Mouse (Mus musculus) bone marrow macrophage, adult 2 months (primary cell): ENCODE measurements at regions not wholly inside any gene's neighbourhood (a gene's known extent, or its start where the extent isn't known, plus 50 kb on each side); places are given as distances from the start of the nearest gene placed in this dataset.

Source experiments
- H3K27ac ChIP-seq: 2 replicates; pipeline ENCODE4 v1.5.1; 2012; ENCODE audit warnings: low read depth, low read length; ENCODE audit not compliant: insufficient read depth
- H3K4me1 ChIP-seq: 2 replicates; pipeline ENCODE4 v1.6.1; 2012; ENCODE audit warnings: low read length; ENCODE audit not compliant: control insufficient read depth, insufficient read depth
- H3K4me3 ChIP-seq: 2 replicates; pipeline ENCODE4 v1.5.1; 2012; ENCODE audit warnings: mild to moderate bottlenecking, low read length, moderate library complexity; ENCODE audit not compliant: insufficient read depth
- CTCF ChIP-seq: IDR thresholded peaks from 2 replicates; pipeline ENCODE4 v1.5.1; 2012; ENCODE audit warnings: low read depth, mild to moderate bottlenecking, low read length, moderate library complexity
- POLR2A ChIP-seq: IDR thresholded peaks from 2 replicates; pipeline ENCODE4 v1.6.1; 2012; ENCODE audit warnings: mild to moderate bottlenecking, low read depth, low read length, borderline replicate concordance

DNA sequence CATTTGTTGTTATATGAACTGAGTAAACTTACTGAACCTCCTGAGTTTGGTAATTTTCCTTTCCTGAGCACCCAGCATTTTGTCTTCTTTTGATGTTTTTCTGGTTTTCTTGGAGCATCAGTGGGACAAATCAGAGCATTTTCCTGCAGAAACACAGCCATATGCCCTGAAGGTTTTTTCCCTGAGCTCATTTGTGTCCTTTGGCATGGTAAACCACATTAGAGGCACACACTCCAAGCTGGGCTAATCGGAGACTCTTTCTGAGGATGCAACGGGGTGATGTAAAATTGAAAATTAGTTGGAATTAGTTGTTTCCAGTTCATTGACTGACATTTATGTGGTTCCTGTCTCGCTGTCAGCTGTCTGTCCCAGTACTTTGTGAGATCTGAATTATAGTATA, 260.8 kb upstream of the Nrp1 start:
- H3K4me3 ChIP-seq: no peak overlapping the region
- no peak for TF ChIP-seq POLR2A
- TF ChIP-seq CTCF: no peak
- H3K27ac ChIP-seq: no peak overlapping the region
- H3K4me1 ChIP-seq: peaks cover 4% of the 10 kb centered on the region; the same call in 1 of the 2 replicates

GRCm38 (mm10) chr8:128103380-128103779, 255.0 kb upstream of the Nrp1 start:
- no peak overlapping the region for H3K4me3 ChIP-seq
- no peak overlapping the region for H3K27ac ChIP-seq
- no peak for TF ChIP-seq CTCF
- no peak for TF ChIP-seq POLR2A
- peaks cover 5% of the 10 kb centered on the region; the same call in 1 of the 2 replicates for H3K4me1 ChIP-seq

GRCm38 (mm10) chr8:128106569-128106968, 251.8 kb upstream of the Nrp1 start:
- Histone ChIP-seq H3K27ac (no peak overlapping the region), H3K4me1 (peaks cover 5% of the 10 kb centered on the region; the same call in 1 of the 2 replicates), H3K4me3 (no peak overlapping the region)
- TF ChIP-seq CTCF: no peak
- no peak for TF ChIP-seq POLR2A

DNA sequence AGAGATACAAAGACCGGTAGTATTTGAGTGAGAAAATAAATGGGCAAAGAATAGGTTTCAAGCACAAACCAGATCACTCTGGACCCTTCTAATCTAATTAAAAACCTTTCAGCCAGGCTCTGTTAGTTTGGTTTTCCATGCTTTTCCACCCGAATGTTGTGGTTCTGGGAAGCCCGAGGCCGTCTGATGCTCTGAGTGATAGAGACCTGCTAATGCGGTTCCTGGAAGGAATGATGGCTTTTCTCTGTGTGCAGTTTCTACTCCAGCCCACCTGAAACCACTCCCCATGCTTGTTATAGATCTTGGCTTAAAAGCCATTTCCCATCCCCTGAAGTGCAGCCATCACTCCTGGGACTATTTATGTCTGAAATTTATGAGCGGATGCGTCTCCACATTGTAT, 251.4 kb upstream of the Nrp1 start:
- peaks cover 2% of the 10 kb centered on the region; the same call in 1 of the 2 replicates for H3K4me1 ChIP-seq
- TF ChIP-seq CTCF (no peak), POLR2A (no peak)
- H3K4me3 ChIP-seq: no peak overlapping the region
- H3K27ac ChIP-seq: no peak overlapping the region

- no peak for TF ChIP-seq CTCF
- TF ChIP-seq POLR2A: no peak
- H3K4me3 ChIP-seq: no peak overlapping the region
- 0 out of 2 replicates have a peak, but pooled peaks cover 2% of the 10 kb centered on the region for H3K4me1 ChIP-seq
- H3K27ac ChIP-seq: no peak overlapping the region
These were observed 249.4 kb upstream of the Nrp1 start for GRCm38 (mm10) chr8:128109036-128109435.

GRCm38 (mm10) chr8:128111132-128111531, 247.3 kb upstream of the Nrp1 start:
- Histone ChIP-seq H3K27ac (no peak overlapping the region), H3K4me1 (0 out of 2 replicates have a peak, but pooled peaks cover 2% of the 10 kb centered on the region), H3K4me3 (no peak overlapping the region)
- no peak for TF ChIP-seq CTCF
- TF ChIP-seq POLR2A: no peak

- TF ChIP-seq CTCF: no peak
- no peak overlapping the region for H3K27ac ChIP-seq
- no peaks in the 10 kb centered on the region for H3K4me1 ChIP-seq
- H3K4me3 ChIP-seq: no peak overlapping the region
These were observed 245.3 kb upstream of the Nrp1 start for GRCm38 (mm10) chr8:128113116-128113515.

DNA sequence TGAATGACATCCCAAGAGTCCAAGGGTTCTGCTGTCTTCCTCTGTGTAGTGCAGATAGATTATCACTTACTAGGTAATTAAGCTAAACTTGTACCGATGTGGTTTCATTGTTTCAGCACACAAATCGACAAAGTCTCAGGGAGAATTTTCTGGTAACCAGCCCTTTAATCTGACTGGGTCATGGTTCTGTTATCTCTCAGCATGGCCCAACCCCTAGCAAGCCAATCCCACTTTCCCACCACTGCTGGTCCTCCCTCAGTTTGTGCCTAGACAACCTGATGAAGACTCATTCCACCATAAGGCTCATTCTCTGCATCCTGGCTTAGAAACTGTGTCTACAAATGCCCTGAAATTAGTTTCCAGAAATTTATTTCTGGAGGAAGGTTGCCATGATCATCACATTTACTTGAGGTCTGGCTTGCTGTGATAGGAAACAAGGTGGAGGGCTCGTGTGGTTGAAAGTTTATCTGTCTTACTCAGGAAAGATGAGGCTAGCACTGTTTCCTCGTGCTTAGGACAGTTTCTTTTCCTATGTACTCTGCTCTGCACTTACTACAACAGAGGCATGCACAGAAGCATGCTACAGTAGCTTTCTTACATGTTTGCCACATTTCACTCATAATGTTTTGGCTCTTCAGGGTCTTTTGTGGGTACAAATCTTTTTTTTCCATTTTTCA, 217.0 kb upstream of the Nrp1 start:
- H3K4me1 ChIP-seq: no peaks in the 10 kb centered on the region
- TF ChIP-seq POLR2A (no peak), CTCF (no peak)
- no peak overlapping the region for H3K4me3 ChIP-seq
- no peak overlapping the region for H3K27ac ChIP-seq

DNA sequence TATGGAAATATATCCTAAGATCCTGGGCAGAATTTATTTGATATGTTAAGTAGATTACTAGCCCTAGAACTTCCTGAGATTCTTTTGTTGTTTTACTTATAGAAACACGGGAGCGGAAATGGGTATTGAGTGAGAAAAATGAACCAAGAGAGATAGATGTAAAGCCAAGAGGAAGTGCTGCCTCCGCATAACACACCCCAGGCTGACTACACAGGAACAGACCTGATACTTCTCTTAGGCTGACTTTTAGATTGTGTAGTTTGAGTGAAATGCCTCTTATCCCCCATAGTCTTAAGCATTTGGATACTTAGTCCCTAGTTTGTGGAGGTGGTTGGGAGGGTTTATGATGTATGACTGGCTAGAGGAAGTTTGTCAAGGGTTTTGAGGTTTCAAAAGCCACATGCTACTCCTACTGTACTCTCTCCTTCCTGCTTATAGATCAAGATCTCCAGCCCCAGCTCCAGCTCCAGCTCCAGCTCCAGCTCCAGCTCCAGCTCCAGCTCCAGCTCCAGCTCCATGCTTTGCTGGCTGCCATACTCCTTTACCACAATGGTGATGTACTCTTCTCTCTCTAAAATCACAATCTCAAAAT, 210.0 kb upstream of the Nrp1 start:
- Histone ChIP-seq H3K27ac (no peak overlapping the region), H3K4me3 (no peak overlapping the region), H3K4me1 (peaks cover 5% of the 10 kb centered on the region)
- TF ChIP-seq CTCF: no peak
- no peak for TF ChIP-seq POLR2A

DNA sequence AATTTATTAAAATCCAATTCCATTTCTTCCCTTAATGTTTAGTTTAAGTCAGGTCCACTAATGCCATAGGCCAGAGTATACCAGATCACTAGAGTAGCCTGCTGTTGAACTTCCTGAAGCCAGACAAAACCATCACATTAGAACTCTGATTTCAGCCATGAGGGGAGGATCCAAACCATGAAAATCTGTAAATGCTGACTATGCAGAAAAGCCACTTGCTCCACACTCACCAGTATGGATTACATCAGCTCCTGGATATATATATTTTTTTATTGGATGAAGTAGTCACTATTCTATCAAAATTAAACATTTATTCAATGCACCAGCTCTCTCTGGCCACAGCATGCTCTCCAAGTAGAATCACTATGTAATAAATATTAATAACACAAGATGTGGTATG, 202.8 kb upstream of the Nrp1 start:
- H3K4me3 ChIP-seq: no peak overlapping the region
- TF ChIP-seq CTCF: no peak
- no peak for TF ChIP-seq POLR2A
- no peak overlapping the region for H3K27ac ChIP-seq
- H3K4me1 ChIP-seq: peaks cover 5% of the 10 kb centered on the region; the same call in 1 of the 2 replicates
